Mouse (Mus musculus) left cerebral cortex, postnatal 36 days (tissue): ENCODE measurements around the gene R3hdml. TPM values are rescaled to one million over a fixed set of nuclear protein-coding genes. Genes with fewer than 3 reads are reported as not detected.

Experiments
- DNase-seq, 2 experiments: peaks; one replicate each; pipeline ENCODE4 v3.0.0; 2021 to 2022; ENCODE audit warnings: low spot score in 2 of 2, mixed read lengths in 1 of 2
- intact Hi-C: fragments of 180-260 bp; cut with DNase I; formaldehyde crosslinking; loops from one replicate; pipeline ENCODE4 v1.15.1; 2025
- total RNA-seq, 2 experiments: library from RNA; stranded (reverse); gene quantifications; 2 replicates each; pipeline ENCODE4 v1.2.3; 2021

R3hdml gene
- total RNA-seq, 2 experiments from 2014 or later: not detected

DNA sequence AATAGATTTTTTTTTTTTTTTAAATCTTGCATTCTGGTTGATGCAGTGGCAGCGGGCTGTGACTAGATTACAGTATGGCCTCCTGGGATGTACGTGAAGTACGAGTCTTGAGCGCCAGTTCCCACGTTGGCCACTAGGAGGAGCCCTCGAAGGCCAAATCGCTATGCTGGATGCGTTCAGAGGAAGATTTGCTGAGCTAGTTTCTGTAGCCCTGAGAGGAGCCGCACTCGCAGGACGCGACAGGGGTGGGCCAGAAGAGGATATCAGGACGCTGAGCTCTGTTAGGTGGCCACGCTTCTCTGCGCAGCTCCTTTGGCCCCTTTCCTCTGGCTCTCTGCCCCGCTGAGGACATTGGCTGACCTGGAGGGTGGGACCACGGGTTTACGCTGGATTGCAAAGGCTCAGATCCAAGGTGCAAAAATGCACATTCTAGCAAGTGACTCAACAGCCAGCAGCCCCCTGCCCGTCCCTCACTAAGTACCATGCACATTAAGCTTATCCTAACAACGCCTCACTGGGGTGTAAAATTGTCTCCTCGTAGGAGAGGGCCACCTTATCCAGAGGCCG lies 42.9 kb downstream of the R3hdml start:
- intact Hi-C loops: loop anchor here (10.0 kb wide), 2 partner anchors 190 to 290 kb away; partner anchors contain the start of gene Ccn5
- DNase-seq: peak; percentile 79 to 91

DNA sequence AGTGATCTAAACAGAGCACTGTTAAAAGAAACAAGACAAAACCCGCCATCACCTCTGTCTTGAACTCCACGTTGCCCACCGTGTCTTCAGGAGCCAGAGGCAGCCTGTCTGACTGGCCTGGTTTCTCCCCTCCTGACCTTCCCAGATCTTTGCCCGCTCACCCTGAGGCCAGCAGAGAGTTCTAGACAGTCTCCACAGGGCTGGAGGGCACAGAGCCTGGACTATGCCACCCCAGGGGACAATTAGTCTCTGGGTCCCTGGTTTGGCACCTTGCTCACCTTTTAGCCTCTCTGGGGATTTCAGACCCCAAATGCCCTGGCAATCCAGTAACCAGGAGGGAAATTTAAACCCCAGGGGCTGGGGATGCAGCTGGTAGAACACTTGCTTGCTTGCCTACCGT lies 45.3 kb downstream of the R3hdml start:
- intact Hi-C loops: loop anchor here (10.0 kb wide), 2 partner anchors 187 to 287 kb away; partner anchors contain the start of gene Ccn5
- DNase-seq: no peak

DNA sequence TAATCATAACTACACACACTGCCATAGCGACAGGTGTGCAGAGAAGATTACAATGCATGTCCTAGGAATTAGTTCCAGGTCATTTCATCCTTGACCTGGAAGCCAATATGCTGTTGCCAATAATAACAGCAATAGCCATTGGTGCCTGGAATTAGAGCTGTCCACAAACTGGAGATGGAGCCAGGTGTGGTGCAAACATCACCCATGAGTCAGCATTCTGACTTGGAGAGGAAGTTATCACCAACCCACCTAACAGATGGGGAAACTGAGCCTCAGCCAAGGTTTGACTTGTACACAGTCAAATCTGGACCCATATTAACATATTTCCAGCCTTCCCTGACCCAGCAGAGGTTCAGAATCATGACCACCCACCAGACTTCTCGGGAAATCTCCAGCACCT lies 46.3 kb downstream of the R3hdml start:
- intact Hi-C loops: loop anchor here (10.0 kb wide), 2 partner anchors 186 to 286 kb away; partner anchors contain the start of gene Ccn5
- DNase-seq: no peak

DNA sequence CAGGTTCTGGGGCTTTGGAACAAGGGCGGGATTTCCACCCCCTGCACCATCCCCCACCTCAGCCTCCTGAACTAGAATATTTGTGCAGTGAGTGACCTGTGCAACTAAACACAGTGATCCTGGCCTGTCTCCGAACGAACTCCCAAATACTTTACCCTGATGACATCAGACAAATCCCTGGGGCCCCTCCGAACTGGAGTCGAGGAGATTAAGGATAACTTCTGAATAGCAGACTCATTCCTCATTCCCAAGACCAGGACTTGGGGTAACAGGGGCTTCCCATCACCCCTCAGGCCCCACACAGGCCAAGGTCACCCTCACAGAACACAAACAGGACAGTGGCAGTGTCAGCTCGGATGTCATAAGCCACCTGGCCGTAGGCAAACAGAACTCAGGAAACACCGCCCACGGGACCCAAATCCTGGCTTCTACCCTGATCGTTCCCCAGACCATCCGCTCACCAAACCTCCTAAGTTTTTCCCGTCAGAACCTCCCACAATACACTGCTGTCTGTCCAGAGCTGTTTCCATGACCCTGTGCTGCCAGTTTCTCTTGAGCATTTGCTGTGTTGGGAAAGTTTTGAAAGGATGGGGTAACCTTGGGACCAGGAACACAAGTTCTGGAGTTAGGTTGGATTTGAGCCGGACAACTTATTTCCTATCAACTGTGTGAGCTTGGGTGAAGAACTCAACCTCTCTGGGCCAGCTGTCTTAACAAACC lies 47.4 kb downstream of the R3hdml start:
- intact Hi-C loops: loop anchor here (10.0 kb wide), 2 partner anchors 185 to 285 kb away; partner anchors contain the start of gene Ccn5
- DNase-seq: no peak

DNA sequence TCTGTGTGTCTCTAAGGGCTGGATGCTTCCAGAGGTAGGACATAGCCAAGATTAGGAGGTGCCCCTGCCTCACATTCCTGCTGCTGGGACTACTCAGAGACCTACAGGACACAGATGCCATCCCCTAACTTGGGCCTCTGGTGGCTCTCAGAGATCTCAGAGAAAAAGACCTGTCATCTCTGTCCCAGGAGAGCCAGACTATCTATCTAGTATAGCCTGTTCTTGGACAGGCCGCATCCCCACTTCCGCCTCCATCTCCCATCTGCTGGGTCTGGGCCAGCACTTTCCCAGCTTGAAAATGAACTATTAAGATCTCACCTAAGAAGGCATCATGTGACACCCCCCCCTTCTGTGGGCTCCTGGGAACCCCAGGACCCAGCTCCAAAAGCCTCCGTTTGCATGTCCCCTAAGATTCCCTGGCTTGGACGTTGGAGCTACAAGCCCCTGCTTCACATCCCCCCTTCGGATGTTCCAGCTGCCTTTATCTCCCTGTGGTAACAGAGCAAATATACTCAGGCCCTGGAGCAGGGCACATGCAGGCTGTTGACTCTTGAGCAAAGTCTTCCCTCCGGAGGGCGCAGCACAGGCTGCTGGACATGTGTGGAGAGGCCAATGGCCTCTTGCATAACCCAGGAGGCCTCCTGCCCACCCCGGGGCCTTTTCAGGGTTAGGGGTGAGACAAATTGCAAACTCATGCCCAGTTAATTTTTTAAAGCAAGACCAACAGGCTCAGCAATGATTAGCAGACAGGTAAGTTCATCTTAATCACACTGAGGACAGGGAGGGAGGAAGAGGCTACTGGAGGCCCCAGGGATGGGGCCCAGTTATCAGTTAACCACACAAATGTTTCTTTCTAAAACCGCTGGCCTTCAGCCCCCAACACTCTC lies 48.4 kb downstream of the R3hdml start:
- intact Hi-C loops: no loop called here
- no peak for DNase-seq

DNA sequence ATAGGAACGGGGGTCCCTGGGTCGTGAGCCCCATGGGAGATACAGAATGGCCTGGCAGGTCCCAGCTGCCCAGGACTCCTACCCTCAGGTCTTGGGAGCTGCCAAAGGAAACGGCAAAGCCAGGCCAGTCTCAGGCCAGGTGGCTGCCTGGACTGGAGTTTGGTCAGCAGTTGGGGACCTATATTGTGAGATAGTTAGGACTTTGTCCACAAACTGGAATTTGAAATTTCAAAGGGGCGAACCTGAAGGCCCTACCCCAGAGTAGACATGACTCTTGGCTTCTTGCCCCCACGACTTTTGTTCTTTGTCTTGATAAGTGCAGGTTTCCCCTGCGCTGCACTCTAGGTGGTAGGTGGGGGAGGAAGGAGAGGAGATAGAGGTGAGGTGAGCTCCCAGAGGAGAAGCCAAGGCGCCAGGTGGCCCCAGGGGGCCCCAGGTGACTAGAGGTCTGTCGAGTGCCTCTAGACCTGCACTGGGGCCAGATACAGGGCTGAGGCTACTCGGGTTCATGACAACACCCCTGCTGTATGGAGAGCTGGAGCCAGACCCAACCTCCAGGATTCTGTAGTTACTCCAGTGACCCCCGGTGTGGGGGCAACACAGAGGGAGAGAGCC lies 49.6 kb downstream of the R3hdml start:
- intact Hi-C loops: no loop called here

GRCm38 (mm10) chr2:163542674-163543073 lies 50.6 kb downstream of the R3hdml start:
- no peak for DNase-seq

More for the DNA sequence above, 49.6 kb downstream of the R3hdml start:
- no peak for DNase-seq

DNA sequence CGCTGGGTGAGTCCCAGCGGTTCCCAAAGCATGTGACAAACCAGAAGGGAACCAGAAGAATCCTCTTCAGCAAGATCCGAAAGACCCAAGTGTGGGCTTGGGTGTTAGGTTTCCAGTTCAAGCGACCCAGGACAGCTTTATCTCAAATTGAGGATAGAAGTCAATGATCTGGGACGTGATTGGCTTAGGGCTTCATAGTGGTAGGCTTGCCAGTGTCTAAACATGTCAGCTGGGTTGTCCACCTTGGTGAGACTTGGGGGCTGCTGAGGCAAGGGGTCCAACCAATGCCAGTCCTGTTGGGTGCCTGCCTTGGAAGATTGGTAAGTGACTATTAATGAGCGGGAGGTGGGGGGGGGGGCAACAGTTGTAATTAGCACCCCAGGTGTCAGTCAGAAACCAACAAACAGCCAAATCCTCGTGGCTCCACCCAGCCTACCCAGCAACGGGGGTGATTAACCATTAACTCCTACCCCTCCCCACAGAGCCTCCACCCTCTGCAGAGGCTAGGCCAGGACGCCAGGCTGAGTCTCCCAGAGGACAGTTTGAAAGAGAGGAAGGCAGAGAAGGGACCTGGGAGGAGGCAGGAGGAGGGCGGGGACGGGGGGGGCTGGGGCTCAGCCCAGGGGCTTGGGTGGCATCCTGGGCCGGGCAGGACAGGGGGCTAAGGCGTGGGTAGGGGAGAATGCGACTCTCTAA lies 54.7 kb downstream of the R3hdml start:
- intact Hi-C loops: no loop called here
- DNase-seq: no peak

More at GRCm38 (mm10) chr2:163542674-163543073, 50.6 kb downstream of the R3hdml start:
- intact Hi-C loops: no loop called here

DNA sequence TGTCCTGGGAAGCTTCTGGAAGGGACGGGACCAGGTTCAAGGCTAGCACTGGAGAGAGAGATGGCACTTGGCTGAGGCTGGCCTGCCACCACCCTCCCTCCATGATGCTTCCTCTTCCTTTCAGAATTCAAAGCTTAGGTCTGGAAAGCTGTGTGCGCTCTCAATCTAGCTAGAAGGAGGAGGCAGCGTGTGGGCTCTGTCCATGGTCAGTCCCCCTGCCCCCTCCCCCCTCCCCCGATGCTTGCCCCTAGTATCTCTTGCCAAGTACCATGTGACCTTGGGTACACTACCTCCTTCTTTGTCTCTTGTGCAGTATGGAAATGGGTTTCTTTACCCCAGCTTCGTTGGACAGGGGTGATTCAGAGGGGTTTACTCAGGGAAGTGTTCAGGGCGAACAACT lies 56.7 kb downstream of the R3hdml start:
- DNase-seq: no peak
- intact Hi-C loops: no loop called here

DNA sequence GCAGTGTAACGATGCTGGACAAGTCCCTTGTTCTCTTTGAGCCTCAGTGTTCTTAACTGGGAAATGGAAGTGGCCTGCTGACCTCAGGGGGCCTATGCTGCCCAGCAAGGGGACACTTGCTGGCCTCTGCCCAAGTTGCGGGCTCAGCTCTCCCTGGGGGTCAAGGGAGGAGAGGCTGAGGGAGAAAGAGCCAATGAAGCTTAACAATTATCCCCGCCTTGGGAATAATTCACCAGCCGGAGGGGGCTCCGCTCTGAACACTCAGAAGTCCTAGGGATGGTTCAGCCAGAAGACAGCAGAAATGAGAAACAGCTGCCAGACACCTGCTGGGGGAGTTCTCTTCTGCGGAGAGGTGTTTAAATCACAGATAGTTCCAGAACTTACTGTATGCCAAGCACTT lies 57.7 kb downstream of the R3hdml start:
- no peak for DNase-seq
- intact Hi-C loops: no loop called here

Other genes starting within 250 kb of the R3hdml start
- gene Jph2, start 94.3 kb upstream of the R3hdml start, total RNA-seq: under 1 TPM; 0.49 to 0.59 TPM
- 10 to 100 TPM; 24.3 to 25.0 TPM for gene Oser1, start 67.6 kb upstream of the R3hdml start, total RNA-seq
- 10 to 100 TPM; 72.6 to 73.9 TPM for gene Gdap1l1, start 53.8 kb upstream of the R3hdml start, total RNA-seq
- 10 to 100 TPM; 18.8 to 19.3 TPM for gene Fitm2, start 19.7 kb upstream of the R3hdml start, total RNA-seq
- gene Hnf4a, start 14.5 kb downstream of the R3hdml start, total RNA-seq: not detected
- gene Ttpal, start 110.0 kb downstream of the R3hdml start, total RNA-seq: 10 to 100 TPM; 63.0 to 70.7 TPM
- gene Serinc3, start 152.8 kb downstream of the R3hdml start, total RNA-seq: 100 to 1,000 TPM; 224 to 251 TPM
- gene Pkig, start 166.1 kb downstream of the R3hdml start, total RNA-seq: 100 to 1,000 TPM; 135 to 144 TPM